Mouse (Mus musculus): ENCODE measurements around the gene Cabp2.
"Not testable (repeated sequence)": the region's sequence is repeated elsewhere in the genome, so short reads cannot be mapped to it uniquely, and the experiment has no call there.

Gene Cabp2

GRCm38 (mm10) chr19:4055947-4056693 is 25.3 kb upstream of the Cabp2 start:
- no peak for DNase-seq (ENCODE audit: low read depth, low spot score)

GRCm38 (mm10) chr19:4056727-4057126 is 24.7 kb upstream of the Cabp2 start:
- DNase-seq (ENCODE audit: low read depth, low spot score) = no peak

- DNase-seq (ENCODE audit: low read depth, low spot score) = no peak
Measured at GRCm38 (mm10) chr19:4057389-4057788, 24.0 kb upstream of the Cabp2 start.

- no peak for DNase-seq (ENCODE audit: low read depth, low spot score)
Measured at GRCm38 (mm10) chr19:4057962-4058361, 23.4 kb upstream of the Cabp2 start.

GRCm38 (mm10) chr19:4058581-4058980 is 22.8 kb upstream of the Cabp2 start:
- DNase-seq (ENCODE audit: low read depth, low spot score) = no peak

GRCm38 (mm10) chr19:4059069-4059740 is 22.2 kb upstream of the Cabp2 start, which contains the start of gene Gstp3:
Gene Gstp3, minus strand, starts transcription at chr19:4059569.
- no peak for DNase-seq (ENCODE audit: low read depth, low spot score)

- DNase-seq (ENCODE audit: low read depth, low spot score) = not testable (repeated sequence)
Measured at GRCm38 (mm10) chr19:4060044-4060898, 21.1 kb upstream of the Cabp2 start.

- no peak for DNase-seq (ENCODE audit: low read depth, low spot score)
Measured at GRCm38 (mm10) chr19:4060899-4061465, 20.4 kb upstream of the Cabp2 start.

GRCm38 (mm10) chr19:4063357-4063756 is 18.0 kb upstream of the Cabp2 start:
- DNase-seq (ENCODE audit: low read depth, low spot score) = not testable (repeated sequence)

- not testable (repeated sequence) for DNase-seq (ENCODE audit: low read depth, low spot score)
Measured at GRCm38 (mm10) chr19:4064501-4064900, 16.9 kb upstream of the Cabp2 start.

GRCm38 (mm10) chr19:4066280-4066679 is 15.1 kb upstream of the Cabp2 start:
- no peak for DNase-seq (ENCODE audit: low read depth, low spot score)

- no peak for DNase-seq (ENCODE audit: low read depth, low spot score)
Measured at GRCm38 (mm10) chr19:4066877-4067276, 14.5 kb upstream of the Cabp2 start.

GRCm38 (mm10) chr19:4068242-4068641 is 13.1 kb upstream of the Cabp2 start:
- not testable (repeated sequence) for DNase-seq (ENCODE audit: low read depth, low spot score)

GRCm38 (mm10) chr19:4068717-4069410 is 12.5 kb upstream of the Cabp2 start:
- DNase-seq (ENCODE audit: low read depth, low spot score) = no peak

- no peak for DNase-seq (ENCODE audit: low read depth, low spot score)
Measured at GRCm38 (mm10) chr19:4070311-4070710, 11.1 kb upstream of the Cabp2 start.

- DNase-seq (ENCODE audit: low read depth, low spot score) = no peak
Measured at GRCm38 (mm10) chr19:4070756-4071155, 10.6 kb upstream of the Cabp2 start.

- DNase-seq (ENCODE audit: low read depth, low spot score) = no peak
Measured at GRCm38 (mm10) chr19:4071406-4071805, 10.0 kb upstream of the Cabp2 start.

- DNase-seq (ENCODE audit: low read depth, low spot score) = no peak
Measured at GRCm38 (mm10) chr19:4072706-4073424, 8.5 kb upstream of the Cabp2 start.

GRCm38 (mm10) chr19:4075531-4075930 is 5.8 kb upstream of the Cabp2 start:
- DNase-seq (ENCODE audit: low read depth, low spot score) = no peak

GRCm38 (mm10) chr19:4079594-4079993 is 1.8 kb upstream of the Cabp2 start:
- no peak for DNase-seq (ENCODE audit: low read depth, low spot score)

Measured in forelimb bud, embryonic 11.5 days (tissue).